ENCODE assay signal across 10 mouse cellular contexts in genomic region chr13:21240788-21241187, GRCm38 (mm10). TPM values are rescaled to one million over a fixed set of nuclear protein-coding genes. Genes with fewer than 3 reads are reported as not detected.
DNase-seq lines count a peak whose midpoint lies in the region; ATAC-seq and TF ChIP-seq lines count a peak whose summit lies in the region.
"Had no signal": no experiment of that assay in that cellular context is flagged by ENCODE, and none has a peak within 500 bp of the region (broad histone marks: within the 10 kb centered on the region; RNA-seq: fewer than 3 reads in every experiment).

No protein-coding gene starts in this region.

- ATAC-seq in hindbrain, embryonic 14.5 days (ENCODE audit: low FRiP score), result no peak
- ATAC-seq in hindbrain, postnatal 0 days, result no peak

- no peak for TF ChIP-seq POLR2A in liver, adult 2 months (IDR thresholded peaks at IDR 0.05; ENCODE audit: extremely low read depth, insufficient read depth, low read length)

- no peak overlapping the region for H3K4me2 ChIP-seq in hindbrain, embryonic 14.5 days (replicated peaks)
- H3K4me2 ChIP-seq in hindbrain, postnatal 0 days (ENCODE audit: low read depth, low read length), result no peak overlapping the region

- DNase-seq in hindbrain, embryonic 14.5 days (ENCODE audit: low spot score), result peak; percentile 34
- no peak for DNase-seq in hindbrain, postnatal 0 days (ENCODE audit: low spot score)
- peak; percentile 16 to 20 for DNase-seq in B cell, adult 2 months
- DNase-seq in ZHBTc4 (ENCODE audit: low read depth, low spot score), result peak; percentile 91
- DNase-seq in liver, adult 2 months (ENCODE audit: extremely low read depth, low read depth, low spot score), result peak; percentile 36
- DNase-seq in spleen, adult 18-20 months, result no peak
- no peak for DNase-seq in adrenal gland, postnatal 36 days
- DNase-seq in gastrocnemius, postnatal 4 days (ENCODE audit: low spot score in 2 of 2), result no peak

- H3K27ac ChIP-seq in hindbrain, embryonic 14.5 days, result no peak overlapping the region
- no peak overlapping the region for H3K27ac ChIP-seq in hindbrain, postnatal 0 days
- H3K27ac ChIP-seq in liver, adult 2 months (replicated peaks; ENCODE audit: insufficient read depth, low read depth, low read length), result no peak overlapping the region

- no peaks in the 10 kb centered on the region for H3K79me2 ChIP-seq in liver, adult 2 months (ENCODE audit: control insufficient read depth, insufficient read depth, low read length)

- no peaks in the 10 kb centered on the region for H3K9me3 ChIP-seq in hindbrain, embryonic 14.5 days (ENCODE audit: control insufficient read depth, low read length)
- no peaks in the 10 kb centered on the region for H3K9me3 ChIP-seq in hindbrain, postnatal 0 days (ENCODE audit: low read length)

- WGBS in hindbrain, embryonic 14.5 days, result 11% methylated on average over 7 of the region's 7 CpGs
- WGBS in hindbrain, postnatal 0 days, result 15% methylated on average over 7 of the region's 7 CpGs
- WGBS in liver, adult 2 months, result 45% methylated on average over 7 of the region's 7 CpGs

- H3K9ac ChIP-seq in hindbrain, embryonic 14.5 days, result no peak overlapping the region
- H3K9ac ChIP-seq in hindbrain, postnatal 0 days (replicated peaks; ENCODE audit: low read length), result no peak overlapping the region
- no peak overlapping the region for H3K9ac ChIP-seq in liver, adult 2 months (ENCODE audit: low read depth, low read length)

- H3K4me1 ChIP-seq in hindbrain, embryonic 14.5 days (replicated peaks; ENCODE audit: control insufficient read depth, insufficient read depth, low read length), result no peaks in the 10 kb centered on the region
- no peaks in the 10 kb centered on the region for H3K4me1 ChIP-seq in hindbrain, postnatal 0 days (ENCODE audit: insufficient read depth, low read length)
- H3K4me1 ChIP-seq in liver, adult 2 months (ENCODE audit: control insufficient read depth, insufficient read depth, low read length), result peaks cover 9% of the 10 kb centered on the region; the same call in 1 of the 2 replicates

- H3K4me3 ChIP-seq in hindbrain, embryonic 14.5 days (replicated peaks; ENCODE audit: low read length), result no peak overlapping the region
- H3K4me3 ChIP-seq in hindbrain, postnatal 0 days (ENCODE audit: low read length), result no peak overlapping the region
- H3K4me3 ChIP-seq in liver, adult 2 months (ENCODE audit: insufficient read depth, low read depth, low read length), result no peak overlapping the region

- no peaks in the 10 kb centered on the region for H3K36me3 ChIP-seq in hindbrain, embryonic 14.5 days (replicated peaks; ENCODE audit: control insufficient read depth, insufficient read depth)
- no peaks in the 10 kb centered on the region for H3K36me3 ChIP-seq in hindbrain, postnatal 0 days (ENCODE audit: insufficient read depth, low read length)
- no peaks in the 10 kb centered on the region for H3K36me3 ChIP-seq in liver, adult 2 months (ENCODE audit: control insufficient read depth, insufficient read depth, low read length)

- TF ChIP-seq CTCF in hindbrain, postnatal 0 days (IDR thresholded peaks at IDR 0.05; ENCODE audit: low read depth), result no peak
- TF ChIP-seq CTCF in liver, adult 2 months (IDR thresholded peaks at IDR 0.05; ENCODE audit: low read depth, low read length), result no peak

- H3K27me3 ChIP-seq in hindbrain, embryonic 14.5 days (ENCODE audit: control insufficient read depth, insufficient read depth, low read length), result peaks cover 21% of the 10 kb centered on the region
- H3K27me3 ChIP-seq in hindbrain, postnatal 0 days (ENCODE audit: insufficient read depth, low read length), result no peaks in the 10 kb centered on the region; the same call in 1 of the 2 replicates
- H3K27me3 ChIP-seq in liver, adult 2 months (ENCODE audit: control insufficient read depth, insufficient read depth, low read length), result 0 out of 2 replicates have a peak, but pooled peaks cover 2% of the 10 kb centered on the region

RNA-seq across cellular contexts. Expression of gene Gpx5, which starts 51.7 kb away (rescaled TPM):
- not detected in 2 replicates for polyA plus RNA-seq in hindbrain, embryonic 14.5 days (2014; fragmentation: Nextera tagmentation; extraction: Ambion mirVana)
- total RNA-seq in hindbrain, postnatal 0 days (2014; rRNA removed), result not detected in 2 replicates
- polyA plus RNA-seq in hindbrain, postnatal 0 days (2015; fragmentation: Nextera tagmentation; extraction: Ambion mirVana), result not detected in 2 replicates
- total RNA-seq in liver, adult 2 months (2014; rRNA removed), result not detected in 2 replicates
- not detected in 2 replicates for polyA plus RNA-seq in liver, adult 2 months (2012; rRNA removed)
- total RNA-seq in adrenal gland, postnatal 36 days (2021), result not detected
- not detected for total RNA-seq in gastrocnemius, postnatal 4 days (2021)
- total RNA-seq: left cerebral cortex, postnatal 14 days; neutrophil, adult 5-6 weeks had no signal

Comparison
In these comparisons a context has a peak if more than half of its experiments do, and no peak if none do; other contexts are left out.
1. DNase-seq: peak in hindbrain, embryonic 14.5 days (single experiment), B cell, adult 2 months (2 of 2), ZHBTc4 (single experiment) and liver, adult 2 months (single experiment); none in hindbrain, postnatal 0 days (single experiment), spleen, adult 18-20 months (0 of 2), adrenal gland, postnatal 36 days (0 of 2) and gastrocnemius, postnatal 4 days (0 of 2).